Mouse (Mus musculus): Measurements from ENCODE around the gene Asz1. TPM values are rescaled to one million over a fixed set of nuclear protein-coding genes. Genes with fewer than 3 reads are reported as not detected.

The Asz1 gene
- total and polyA plus RNA-seq, 3 experiments: not detected

DNA sequence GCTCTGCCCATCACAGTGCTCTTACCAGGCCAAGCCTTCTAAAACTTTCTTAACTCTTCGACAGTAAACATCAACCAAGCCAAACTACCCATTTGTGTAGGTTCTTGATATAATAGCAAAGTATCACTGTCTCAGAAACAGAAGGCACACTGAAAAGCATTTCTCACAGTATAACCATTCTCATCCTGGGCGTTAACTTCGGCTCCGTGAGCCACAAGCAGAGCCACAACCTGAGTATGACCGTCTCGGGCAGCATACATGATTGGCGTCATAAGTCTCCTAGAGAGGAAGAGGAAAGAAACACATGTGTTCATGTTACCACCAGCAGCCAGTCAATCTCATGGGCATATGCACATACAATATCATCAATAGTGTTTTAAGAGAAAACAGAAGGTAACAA lies 31.9 kb downstream of the Asz1 start:
- no peaks in the 10 kb centered on the region for H3K36me3 ChIP-seq (ENCODE audit: control insufficient read depth in 1 of 2, insufficient read depth in 2 of 2, low read length in 2 of 2)
- no peak overlapping the region for H3K9ac ChIP-seq (ENCODE audit: control insufficient read depth, low read depth, low read length, poor library complexity, severe bottlenecking)
- no peak overlapping the region for H3K4me3 ChIP-seq (ENCODE audit: control insufficient read depth in 1 of 2, insufficient read depth in 1 of 2, low read depth in 2 of 2, low read length in 2 of 2)
- TF ChIP-seq TBP (IDR thresholded peaks at IDR 0.05; ENCODE audit: low read depth, low read length) (no peak), KAT2A (conservative IDR thresholded peaks at IDR 0.05; ENCODE audit: low read depth, low read length) (no peak), SMC3 (IDR thresholded peaks at IDR 0.05; ENCODE audit: low read depth, low read length) (no peak), TCF12 (IDR thresholded peaks at IDR 0.05; ENCODE audit: low read depth, low read length) (no peak), TAL1 (IDR thresholded peaks at IDR 0.05; ENCODE audit: low read length) (no peak), MYC (IDR thresholded peaks at IDR 0.05; ENCODE audit: low read depth, low read length) (no peak), BHLHE40 (IDR thresholded peaks at IDR 0.05; ENCODE audit: borderline replicate concordance, low read depth, low read length) (no peak), MYB (IDR thresholded peaks at IDR 0.05; ENCODE audit: low read depth, low read length) (no peak), POLR2AphosphoS2 (IDR thresholded peaks at IDR 0.05; ENCODE audit: low read length) (no peak), SIN3A (IDR thresholded peaks at IDR 0.05; ENCODE audit: low read length) (no peak), MEF2A (IDR thresholded peaks at IDR 0.05; ENCODE audit: extremely low read depth, insufficient replicate concordance, low read depth, low read length, poor library complexity, severe bottlenecking) (no peak), UBTF (IDR thresholded peaks at IDR 0.05; ENCODE audit: borderline replicate concordance, insufficient read depth, low read depth, low read length) (no peak), NRF1 (IDR thresholded peaks at IDR 0.05; ENCODE audit: insufficient read depth, low read depth, low read length, poor library complexity, severe bottlenecking) (no peak), RCOR1 (IDR thresholded peaks at IDR 0.05; ENCODE audit: low read depth, low read length) (no peak)
- no peaks in the 10 kb centered on the region for H3K9me3 ChIP-seq (replicated peaks; ENCODE audit: insufficient read depth, low read length)
- no peak for DNase-seq (ENCODE audit: low read depth, low spot score)
- H3K4me1 ChIP-seq (ENCODE audit: control insufficient read depth in 1 of 2, insufficient read depth in 2 of 2, low read length in 2 of 2): no peaks in the 10 kb centered on the region
- H3K79me2 ChIP-seq (ENCODE audit: control insufficient read depth, insufficient read depth, low read length, poor library complexity): no peaks in the 10 kb centered on the region
- no peaks in the 10 kb centered on the region; a peak in 2 of 4 replicates for H3K27me3 ChIP-seq (ENCODE audit: control insufficient read depth in 1 of 2, insufficient read depth in 2 of 2, low read length in 2 of 2)
- no peak overlapping the region for H3K27ac ChIP-seq (ENCODE audit: control insufficient read depth, low read depth, low read length)

- Histone ChIP-seq H3K4me1 (ENCODE audit: control insufficient read depth in 1 of 2, insufficient read depth in 2 of 2, low read length in 2 of 2) (no peaks in the 10 kb centered on the region), H3K79me2 (ENCODE audit: control insufficient read depth, insufficient read depth, low read length, poor library complexity) (no peaks in the 10 kb centered on the region)
These were observed 32.3 kb downstream of the Asz1 start for GRCm38 (mm10) chr6:18076577-18076976.

More at GRCm38 (mm10) chr6:18076577-18076976, 32.3 kb downstream of the Asz1 start:
- H3K9ac ChIP-seq (ENCODE audit: control insufficient read depth, low read depth, low read length, poor library complexity, severe bottlenecking): no peak overlapping the region
- no peaks in the 10 kb centered on the region for H3K36me3 ChIP-seq (ENCODE audit: control insufficient read depth in 1 of 2, insufficient read depth in 2 of 2, low read length in 2 of 2)
- H3K27ac ChIP-seq (ENCODE audit: control insufficient read depth, low read depth, low read length): no peak overlapping the region
- H3K9me3 ChIP-seq (replicated peaks; ENCODE audit: insufficient read depth, low read length): no peaks in the 10 kb centered on the region
- TF ChIP-seq CHD2 (IDR thresholded peaks at IDR 0.05; ENCODE audit: low read length): no peak
- TF ChIP-seq SMC3 (IDR thresholded peaks at IDR 0.05; ENCODE audit: low read depth, low read length): no peak
- no peak for TF ChIP-seq ZKSCAN1 (IDR thresholded peaks at IDR 0.05; ENCODE audit: low read depth, low read length)
- no peak for TF ChIP-seq GABPA (IDR thresholded peaks at IDR 0.05; ENCODE audit: low read depth, low read length)
- TF ChIP-seq NELFE (IDR thresholded peaks at IDR 0.05; ENCODE audit: low read depth, low read length): no peak
- TF ChIP-seq POLR2AphosphoS2 (IDR thresholded peaks at IDR 0.05; ENCODE audit: low read length): no peak
- DNase-seq (ENCODE audit: low read depth, low spot score): no peak
- H3K4me3 ChIP-seq (ENCODE audit: control insufficient read depth in 1 of 2, insufficient read depth in 1 of 2, low read depth in 2 of 2, low read length in 2 of 2): no peak overlapping the region
- H3K27me3 ChIP-seq (ENCODE audit: control insufficient read depth in 1 of 2, insufficient read depth in 2 of 2, low read length in 2 of 2): no peaks in the 10 kb centered on the region; a peak in 2 of 4 replicates

All from MEL (cell line).